Mouse (Mus musculus) myocyte (in vitro differentiated cells): ENCODE results near the gene Eefsec.

Experiments used
- POLR2A ChIP-seq: IDR thresholded peaks from one replicate; pipeline ENCODE4 v1.6.1; 2011; ENCODE audit warnings: low read depth, mild to moderate bottlenecking, control low read depth, moderate library complexity; ENCODE audit not compliant: insufficient read length
- POLR2AphosphoS2 ChIP-seq: IDR thresholded peaks from one replicate; pipeline ENCODE4 v1.6.1; 2011; ENCODE audit warnings: low read depth, control low read depth; ENCODE audit not compliant: insufficient read length
- TCF12 ChIP-seq: IDR thresholded peaks from one replicate; pipeline ENCODE4 v1.6.1; 2011; ENCODE audit warnings: mild to moderate bottlenecking, control low read depth; ENCODE audit not compliant: poor library complexity, insufficient read depth, severe bottlenecking
- USF1 ChIP-seq: IDR thresholded peaks from one replicate; pipeline ENCODE4 v1.6.1; 2011; ENCODE audit warnings: low read depth, mild to moderate bottlenecking, control low read depth, moderate library complexity

- TF ChIP-seq POLR2A (no peak), TCF12 (no peak), POLR2AphosphoS2 (no peak), USF1 (no peak)
Observed at GRCm38 (mm10) chr6:88267970-88268369, 178.4 kb downstream of the Eefsec start.
